Mouse (Mus musculus): Measurements from ENCODE around the gene Nutf2. TPM values are rescaled to one million over a fixed set of nuclear protein-coding genes. Genes with fewer than 3 reads are reported as not detected.

Nutf2 gene
- polyA plus RNA-seq, 1 experiment = 61.6 TPM

DNA sequence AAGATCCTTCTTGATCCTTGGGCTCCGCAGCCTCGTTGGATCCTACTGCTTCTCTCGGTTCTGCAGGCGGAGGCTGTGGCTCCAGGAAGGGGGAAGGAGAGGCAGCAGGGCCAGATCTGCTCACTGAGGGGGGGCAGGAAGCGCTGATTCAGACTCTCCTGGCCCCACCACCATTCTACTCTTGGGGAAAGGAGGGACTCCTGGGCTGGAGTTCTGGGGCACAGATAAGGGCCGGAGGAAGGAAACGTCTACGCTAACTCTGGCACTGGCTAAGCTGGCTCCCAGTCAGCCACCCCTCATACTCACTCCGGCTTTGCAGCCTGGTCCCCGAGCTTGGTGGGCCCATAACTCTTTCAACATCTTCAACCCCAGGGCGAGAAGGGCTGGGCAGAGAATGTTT is 13.7 kb upstream of the Nutf2 start:
- Histone ChIP-seq H3K4me1 (ENCODE audit: control insufficient read depth, insufficient read depth, low read length) (no peaks in the 10 kb centered on the region), H3K27ac (ENCODE audit: insufficient read depth, low read depth, low read length) (no peak overlapping the region), H3K27me3 (replicated peaks; ENCODE audit: control insufficient read depth, insufficient read depth, low read length) (no peaks in the 10 kb centered on the region), H3K4me3 (ENCODE audit: insufficient read depth, low read depth, low read length) (no peak overlapping the region), H3K36me3 (ENCODE audit: control insufficient read depth, insufficient read depth, low read length) (no peaks in the 10 kb centered on the region)
- WGBS = 82% methylated on average over 11 of the region's 11 CpGs
- DNase-seq = no peak
- TF ChIP-seq CTCF (conservative IDR thresholded peaks at IDR 0.05; ENCODE audit: insufficient read depth, insufficient read length, low read depth, low read length) (no peak), POLR2A (IDR thresholded peaks at IDR 0.05; ENCODE audit: low read depth, low read length) (no peak)

DNA sequence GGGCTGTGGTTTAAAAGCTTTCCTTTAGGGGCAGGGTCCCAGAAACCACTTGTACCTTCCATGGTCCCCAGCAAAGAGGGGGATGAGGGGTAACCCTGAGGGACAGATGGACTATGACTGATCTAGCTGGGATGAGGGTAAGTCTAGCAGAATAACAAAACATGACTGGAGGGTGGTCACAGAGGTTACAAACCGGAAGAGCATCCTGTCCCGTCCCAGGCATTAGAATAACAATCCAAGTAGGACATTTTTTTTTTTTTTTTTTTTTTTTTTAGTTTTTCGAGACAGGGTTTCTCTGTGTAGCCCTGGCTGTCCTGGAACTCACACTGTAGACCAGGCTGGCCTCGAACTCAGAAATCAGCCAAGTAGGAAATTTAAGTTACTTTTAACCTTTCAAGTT is 10.4 kb upstream of the Nutf2 start:
- no peaks in the 10 kb centered on the region for H3K27me3 ChIP-seq (replicated peaks; ENCODE audit: control insufficient read depth, insufficient read depth, low read length)
- no peaks in the 10 kb centered on the region; the same call in 1 of the 2 replicates for H3K4me1 ChIP-seq (ENCODE audit: control insufficient read depth, insufficient read depth, low read length)
- no peak for DNase-seq
- no peak overlapping the region for H3K27ac ChIP-seq (ENCODE audit: insufficient read depth, low read depth, low read length)
- TF ChIP-seq POLR2A (IDR thresholded peaks at IDR 0.05; ENCODE audit: low read depth, low read length) = no peak
- no peak for TF ChIP-seq CTCF (conservative IDR thresholded peaks at IDR 0.05; ENCODE audit: insufficient read depth, insufficient read length, low read depth, low read length)
- H3K36me3 ChIP-seq (ENCODE audit: control insufficient read depth, insufficient read depth, low read length) = no peaks in the 10 kb centered on the region
- no peak overlapping the region for H3K4me3 ChIP-seq (ENCODE audit: insufficient read depth, low read depth, low read length)
- WGBS = 69% methylated on average over 4 of the region's 4 CpGs

DNA sequence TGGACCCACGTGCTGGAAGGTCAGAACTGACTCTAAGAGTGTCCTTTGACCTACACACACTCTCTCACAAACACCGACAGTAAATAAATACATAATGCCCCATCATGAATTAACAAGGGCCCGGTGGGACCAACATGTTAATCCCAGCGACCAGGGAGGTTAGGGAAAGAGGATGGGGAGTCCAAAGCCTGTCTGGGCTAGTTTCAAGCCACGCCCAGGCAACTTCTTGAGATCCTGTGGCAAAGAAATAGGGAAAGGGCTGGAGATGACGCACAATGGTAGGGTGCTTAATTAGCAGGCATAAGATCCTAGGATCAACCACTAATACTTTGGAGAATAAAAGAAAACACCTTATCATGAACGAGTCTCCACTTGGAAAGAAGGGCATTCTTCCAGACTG is 9.8 kb upstream of the Nutf2 start:
- TF ChIP-seq CTCF (conservative IDR thresholded peaks at IDR 0.05; ENCODE audit: insufficient read depth, insufficient read length, low read depth, low read length) (no peak), POLR2A (IDR thresholded peaks at IDR 0.05; ENCODE audit: low read depth, low read length) (no peak)
- H3K36me3 ChIP-seq (ENCODE audit: control insufficient read depth, insufficient read depth, low read length) = no peaks in the 10 kb centered on the region
- no peak for DNase-seq
- H3K27me3 ChIP-seq (replicated peaks; ENCODE audit: control insufficient read depth, insufficient read depth, low read length) = no peaks in the 10 kb centered on the region
- no peaks in the 10 kb centered on the region; the same call in 1 of the 2 replicates for H3K4me1 ChIP-seq (ENCODE audit: control insufficient read depth, insufficient read depth, low read length)
- 60% methylated on average over 7 of the region's 7 CpGs for WGBS
- no peak overlapping the region for H3K4me3 ChIP-seq (ENCODE audit: insufficient read depth, low read depth, low read length)
- no peak overlapping the region for H3K27ac ChIP-seq (ENCODE audit: insufficient read depth, low read depth, low read length)

DNA sequence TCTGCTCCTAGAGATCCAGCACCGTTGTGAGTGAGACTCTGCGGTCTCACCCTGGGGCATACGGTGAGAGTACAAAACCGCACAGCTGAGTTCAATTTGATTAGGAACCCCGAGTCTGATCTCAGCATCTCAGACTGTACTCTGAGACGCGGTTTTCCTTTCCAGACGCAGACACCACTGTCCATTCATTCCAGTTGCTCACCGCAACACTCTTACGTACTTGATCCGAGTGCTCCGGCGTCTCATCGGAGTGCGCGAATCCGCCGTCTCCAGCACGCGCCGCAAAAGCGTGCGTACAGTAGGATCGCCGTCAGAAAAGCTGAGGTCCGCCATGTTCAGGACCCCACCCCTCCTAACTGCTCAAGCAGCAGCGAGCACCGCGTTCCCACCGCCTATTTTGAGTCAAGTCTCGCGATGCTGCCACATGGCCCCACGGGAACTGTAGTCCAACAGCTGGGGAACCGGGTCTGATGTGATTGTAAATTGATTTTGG is 8.7 kb upstream of the Nutf2 start:
- Histone ChIP-seq H3K27ac (ENCODE audit: insufficient read depth, low read depth, low read length) (no peak overlapping the region), H3K4me1 (ENCODE audit: control insufficient read depth, insufficient read depth, low read length) (peaks cover 8% of the 10 kb centered on the region; the same call in 1 of the 2 replicates), H3K4me3 (ENCODE audit: insufficient read depth, low read depth, low read length) (peak overlapping the region; percentile 66), H3K27me3 (replicated peaks; ENCODE audit: control insufficient read depth, insufficient read depth, low read length) (no peaks in the 10 kb centered on the region), H3K36me3 (ENCODE audit: control insufficient read depth, insufficient read depth, low read length) (no peaks in the 10 kb centered on the region)
- WGBS = under 1% methylated on average over 34 of the region's 34 CpGs
- DNase-seq = peak; percentile 93
- TF ChIP-seq POLR2A (IDR thresholded peaks at IDR 0.05; ENCODE audit: low read depth, low read length) (no peak), CTCF (conservative IDR thresholded peaks at IDR 0.05; ENCODE audit: insufficient read depth, insufficient read length, low read depth, low read length) (no peak)

DNA sequence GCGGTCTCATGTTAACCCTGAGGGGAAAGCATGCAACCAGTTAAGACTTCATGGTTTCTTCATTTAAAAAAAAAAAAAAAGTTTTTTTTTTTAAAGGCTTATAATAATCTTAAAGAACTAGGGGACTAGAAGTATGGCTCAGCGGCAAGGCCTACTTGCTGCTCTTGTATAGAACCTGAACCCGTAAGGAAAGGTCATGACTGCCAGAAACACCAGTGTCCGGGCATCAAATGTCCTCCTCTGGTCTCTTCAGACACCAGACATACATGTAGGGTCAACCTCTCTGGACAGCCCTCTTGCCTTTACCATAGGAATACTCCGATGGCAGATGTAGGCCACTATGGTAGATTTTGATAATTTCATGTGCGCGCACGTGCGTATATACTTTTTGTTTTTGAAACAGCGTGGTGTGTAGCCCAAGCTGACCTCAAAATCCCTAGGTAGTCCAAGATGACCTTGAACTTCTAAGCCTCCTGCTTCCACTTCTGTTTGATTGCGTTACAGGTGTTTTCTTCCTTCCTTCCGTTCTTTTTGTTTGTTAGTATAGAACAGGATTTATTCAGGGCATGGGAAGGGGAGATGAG is 8.1 kb upstream of the Nutf2 start:
- WGBS = 78% methylated on average over 12 of the region's 12 CpGs
- Histone ChIP-seq H3K4me3 (ENCODE audit: insufficient read depth, low read depth, low read length) (no peak overlapping the region), H3K4me1 (ENCODE audit: control insufficient read depth, insufficient read depth, low read length) (peaks cover 8% of the 10 kb centered on the region; the same call in 1 of the 2 replicates), H3K36me3 (ENCODE audit: control insufficient read depth, insufficient read depth, low read length) (no peaks in the 10 kb centered on the region), H3K27me3 (replicated peaks; ENCODE audit: control insufficient read depth, insufficient read depth, low read length) (no peaks in the 10 kb centered on the region), H3K27ac (ENCODE audit: insufficient read depth, low read depth, low read length) (no peak overlapping the region)
- TF ChIP-seq CTCF (conservative IDR thresholded peaks at IDR 0.05; ENCODE audit: insufficient read depth, insufficient read length, low read depth, low read length) (no peak), POLR2A (IDR thresholded peaks at IDR 0.05; ENCODE audit: low read depth, low read length) (no peak)
- no peak for DNase-seq

DNA sequence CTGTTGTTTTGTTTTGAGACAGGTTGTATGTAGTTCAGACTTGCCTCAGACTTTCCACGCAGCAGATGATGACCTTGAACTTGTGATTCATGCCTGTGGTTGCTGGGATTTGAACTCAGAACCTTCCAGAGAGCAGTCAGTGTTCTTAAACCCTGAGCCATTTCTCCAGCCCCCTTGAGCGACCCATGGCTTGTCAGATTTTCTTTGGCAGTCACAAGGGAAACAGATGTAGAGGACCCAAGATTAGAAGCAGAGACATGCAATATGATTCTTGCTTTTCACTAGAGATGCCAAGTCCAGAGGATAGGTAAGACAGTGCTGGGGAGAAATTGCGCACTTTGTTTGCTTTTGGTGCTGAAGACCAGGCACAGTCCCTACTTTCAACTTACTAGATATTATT is 7.2 kb upstream of the Nutf2 start, which contains the start of gene Cenpt:
Cenpt (minus strand) TSS at position 101 of the 400 bp plus-strand sequence.
- H3K4me1 ChIP-seq (ENCODE audit: control insufficient read depth, insufficient read depth, low read length) = peaks cover 8% of the 10 kb centered on the region; the same call in 1 of the 2 replicates
- H3K4me3 ChIP-seq (ENCODE audit: insufficient read depth, low read depth, low read length) = no peak within 1 kb of the TSS
- no peak within 1 kb of the TSS for H3K27ac ChIP-seq (ENCODE audit: insufficient read depth, low read depth, low read length)
- 91% methylated on average over 3 of the region's 3 CpGs for WGBS
- H3K36me3 ChIP-seq (ENCODE audit: control insufficient read depth, insufficient read depth, low read length) = no peaks in the 10 kb centered on the region
- TF ChIP-seq CTCF (conservative IDR thresholded peaks at IDR 0.05; ENCODE audit: insufficient read depth, insufficient read length, low read depth, low read length) (no peak), POLR2A (IDR thresholded peaks at IDR 0.05; ENCODE audit: low read depth, low read length) (no peak)
- DNase-seq = no peak
- no peaks in the 10 kb centered on the region for H3K27me3 ChIP-seq (replicated peaks; ENCODE audit: control insufficient read depth, insufficient read depth, low read length)

DNA sequence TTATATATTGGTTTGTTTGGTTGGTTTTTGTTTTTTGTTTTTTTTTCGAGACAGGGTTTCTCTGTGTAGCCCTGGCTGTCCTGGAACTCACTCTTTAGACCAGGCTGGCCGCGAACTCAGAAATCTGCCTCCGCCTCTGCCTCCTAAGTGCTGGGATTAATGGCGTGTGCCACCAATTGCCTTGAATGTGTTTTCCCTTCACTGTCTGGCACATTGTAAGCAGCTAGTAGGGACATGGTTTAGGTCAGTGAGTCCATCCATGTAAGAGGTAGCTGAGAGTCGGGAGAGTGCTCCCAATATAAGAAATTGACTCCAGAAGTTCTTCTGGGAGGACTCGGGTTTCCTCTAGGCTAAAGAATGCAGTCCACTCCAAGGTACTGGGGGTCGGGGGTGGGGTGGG is 6.1 kb upstream of the Nutf2 start:
- no peaks in the 10 kb centered on the region for H3K36me3 ChIP-seq (ENCODE audit: control insufficient read depth, insufficient read depth, low read length)
- no peak for DNase-seq
- H3K4me3 ChIP-seq (ENCODE audit: insufficient read depth, low read depth, low read length) = no peak overlapping the region
- WGBS = 20% methylated on average over 8 of the region's 8 CpGs
- H3K27me3 ChIP-seq (replicated peaks; ENCODE audit: control insufficient read depth, insufficient read depth, low read length) = no peaks in the 10 kb centered on the region
- no peak overlapping the region for H3K27ac ChIP-seq (ENCODE audit: insufficient read depth, low read depth, low read length)
- TF ChIP-seq POLR2A (IDR thresholded peaks at IDR 0.05; ENCODE audit: low read depth, low read length) (no peak), CTCF (conservative IDR thresholded peaks at IDR 0.05; ENCODE audit: insufficient read depth, insufficient read length, low read depth, low read length) (no peak)
- peaks cover 8% of the 10 kb centered on the region; the same call in 1 of the 2 replicates for H3K4me1 ChIP-seq (ENCODE audit: control insufficient read depth, insufficient read depth, low read length)
